Mouse (Mus musculus) hindbrain, embryonic 11.5 days (tissue): ENCODE measurements around the gene Cdkn2b. TPM values are rescaled to one million over a fixed set of nuclear protein-coding genes. Genes with fewer than 3 reads are reported as not detected.

ENCODE experiments used
- ATAC-seq: fragments of 200-750 bp; cut with Nextera tagmentation; 2 replicates; pipeline ENCODE4 v1.8.0; 2017; ENCODE audit warnings: mild to moderate bottlenecking, moderate TSS enrichment, moderate library complexity; ENCODE audit not compliant: low FRiP score
- DNase-seq: peaks from one replicate; pipeline ENCODE4 v3.0.0-alpha.2; 2015; ENCODE audit warnings: low spot score
- H3K27ac ChIP-seq: fragments of 300-500 bp; sonication (generic); 2 replicates; pipeline ENCODE4 v1.5.1; 2014; ENCODE audit warnings: mild to moderate bottlenecking, low read depth, low read length
- H3K27me3 ChIP-seq: fragments of 300-500 bp; sonication (generic); 2 replicates; pipeline ENCODE4 v1.6.1; 2014; ENCODE audit warnings: mild to moderate bottlenecking, low read length, moderate library complexity, mixed read lengths; ENCODE audit not compliant: control insufficient read depth, insufficient read depth
- H3K36me3 ChIP-seq: fragments of 300-500 bp; sonication (generic); 2 replicates; pipeline ENCODE4 v1.6.1; 2014; ENCODE audit warnings: mild to moderate bottlenecking, low read length, moderate library complexity, mixed read lengths; ENCODE audit not compliant: control insufficient read depth, insufficient read depth
- H3K4me1 ChIP-seq: fragments of 300-500 bp; sonication (generic); replicated peaks from 2 replicates; pipeline ENCODE4 v1.6.1; 2014; ENCODE audit warnings: low read length, mixed read lengths; ENCODE audit not compliant: control insufficient read depth, insufficient read depth
- H3K4me2 ChIP-seq: fragments of 300-500 bp; sonication (generic); replicated peaks from 2 replicates; pipeline ENCODE4 v1.6.1; 2014; ENCODE audit warnings: mild to moderate bottlenecking, low read depth, low read length
- H3K4me3 ChIP-seq: fragments of 300-500 bp; sonication (generic); 2 replicates; pipeline ENCODE4 v1.5.1; 2014; ENCODE audit warnings: low read depth, low read length
- H3K9ac ChIP-seq: fragments of 300-500 bp; sonication (generic); 2 replicates; pipeline ENCODE4 v1.6.1; 2014; ENCODE audit warnings: low read depth, low read length
- H3K9me3 ChIP-seq: fragments of 300-500 bp; sonication (generic); 2 replicates; pipeline ENCODE4 v1.6.1; 2016; ENCODE audit warnings: low read length; ENCODE audit not compliant: control insufficient read depth
- whole genome bisulfite sequencing: fragments of 180-500 bp; shearing (Covaris S2); extraction: QIAGEN DNeasy Blood & Tissue Kit; methylation state at CpG from one replicate; pipeline ENCODE4 v1.1.7; 2014; 5-methylcytosine and 5-hydroxymethylcytosine counted together
- polyA plus RNA-seq: library from polyadenylated mRNA; unstranded; fragments of >200 nt; fragmentation: Nextera tagmentation; extraction: Ambion mirVana; gene quantifications from 2 replicates; pipeline ENCODE4 v1.2.1, GENCODE M21; 2014

Cdkn2b gene
- 1.1 and 1.4 TPM in 2 replicates for polyA plus RNA-seq

GRCm38 (mm10) chr4:89310491-89311254 lies at the start of gene Cdkn2b:
Cdkn2b (minus strand) TSS chr4:89311039.
- Histone ChIP-seq H3K27ac (no peak within 1 kb of the TSS), H3K4me1 (no peaks in the 10 kb centered on the region; the same call in 1 of the 2 replicates), H3K9ac (peak within 1 kb of the TSS; percentile 12; the same call in 1 of the 2 replicates), H3K4me2 (peak within 1 kb of the TSS; percentile 74), H3K36me3 (no peaks in the 10 kb centered on the region), H3K27me3 (peaks cover 60% of the 10 kb centered on the region), H3K9me3 (no peaks in the 10 kb centered on the region), H3K4me3 (peak within 1 kb of the TSS; percentile 54)
- peak; percentile 96 for ATAC-seq
- under 1% methylated on average over 50 of the region's 61 CpGs for WGBS
- DNase-seq = peak; percentile 91

- Histone ChIP-seq H3K27ac (no peak overlapping the region), H3K4me1 (no peaks in the 10 kb centered on the region), H3K9ac (no peak overlapping the region), H3K4me3 (no peak overlapping the region), H3K36me3 (no peaks in the 10 kb centered on the region), H3K27me3 (no peaks in the 10 kb centered on the region), H3K9me3 (no peaks in the 10 kb centered on the region), H3K4me2 (no peak overlapping the region)
- WGBS = 73% methylated on average over 3 of the region's 3 CpGs
- ATAC-seq (no peak), DNase-seq (no peak)
These were observed 49.5 kb upstream of the Cdkn2b start for GRCm38 (mm10) chr4:89360349-89360748.

- Histone ChIP-seq H3K27ac (no peak overlapping the region), H3K9ac (no peak overlapping the region), H3K36me3 (no peaks in the 10 kb centered on the region), H3K4me1 (no peaks in the 10 kb centered on the region), H3K9me3 (no peaks in the 10 kb centered on the region), H3K27me3 (no peaks in the 10 kb centered on the region), H3K4me3 (no peak overlapping the region), H3K4me2 (no peak overlapping the region)
- ATAC-seq = no peak
- WGBS = 91% methylated on average over 6 of the region's 6 CpGs
- no peak for DNase-seq
These were observed 48.7 kb upstream of the Cdkn2b start for GRCm38 (mm10) chr4:89359506-89359905.

DNA sequence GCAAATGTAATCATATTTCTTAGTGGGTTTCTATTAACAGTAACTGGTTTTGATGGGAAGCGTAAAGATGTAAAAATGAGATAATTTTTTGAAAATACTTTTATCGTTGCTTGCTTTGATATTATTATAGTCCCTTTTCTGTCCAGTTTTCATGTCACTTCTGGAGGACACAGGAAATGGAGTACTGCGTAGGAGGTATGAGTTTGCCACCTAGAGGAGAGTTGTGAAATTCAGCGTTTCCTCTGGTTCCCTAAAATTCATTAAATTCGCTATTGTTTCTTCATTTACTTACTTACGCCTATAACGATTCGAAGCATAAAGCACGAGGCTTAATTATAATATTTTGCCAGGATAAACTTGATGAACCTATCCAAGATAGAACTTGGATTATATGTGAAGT lies 43.1 kb upstream of the Cdkn2b start:
- H3K4me2 ChIP-seq = no peak overlapping the region
- ATAC-seq = no peak
- H3K27me3 ChIP-seq = no peaks in the 10 kb centered on the region
- no peaks in the 10 kb centered on the region for H3K9me3 ChIP-seq
- no peak for DNase-seq
- no peaks in the 10 kb centered on the region for H3K4me1 ChIP-seq
- H3K9ac ChIP-seq = no peak overlapping the region
- H3K4me3 ChIP-seq = no peak overlapping the region
- WGBS = 56% methylated on average over 9 of the region's 9 CpGs
- no peaks in the 10 kb centered on the region for H3K36me3 ChIP-seq
- no peak overlapping the region for H3K27ac ChIP-seq

- WGBS = 92% methylated on average over 3 of the region's 3 CpGs
- Histone ChIP-seq H3K4me2 (no peak overlapping the region), H3K4me1 (no peaks in the 10 kb centered on the region), H3K27ac (no peak overlapping the region), H3K9ac (no peak overlapping the region), H3K4me3 (no peak overlapping the region), H3K36me3 (no peaks in the 10 kb centered on the region), H3K27me3 (no peaks in the 10 kb centered on the region), H3K9me3 (no peaks in the 10 kb centered on the region)
- no peak for DNase-seq
- no peak for ATAC-seq
These were observed 42.3 kb upstream of the Cdkn2b start for GRCm38 (mm10) chr4:89353071-89353582.

DNA sequence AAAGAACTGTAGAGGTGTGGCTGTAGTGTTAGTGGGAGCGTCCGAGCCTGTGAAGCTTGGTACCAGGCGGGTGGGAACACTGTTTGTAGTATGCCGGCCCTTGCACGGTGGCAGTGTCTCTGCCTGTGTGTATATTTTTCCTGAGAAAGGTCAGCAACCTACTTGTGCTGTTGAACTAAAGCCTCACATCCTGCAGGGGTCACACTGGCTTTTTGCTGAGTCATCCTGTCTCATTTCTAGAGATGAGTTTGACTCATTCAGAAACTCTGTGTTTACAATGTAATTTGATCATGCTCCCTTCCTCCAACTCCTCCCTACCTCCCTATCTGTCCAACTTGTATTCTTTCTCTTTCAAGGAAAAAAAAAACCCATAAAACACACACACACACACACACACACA lies 40.6 kb upstream of the Cdkn2b start:
- DNase-seq (no peak), ATAC-seq (no peak)
- no peaks in the 10 kb centered on the region for H3K27me3 ChIP-seq
- H3K4me3 ChIP-seq = no peak overlapping the region
- WGBS = 53% methylated on average over 5 of the region's 5 CpGs
- no peaks in the 10 kb centered on the region for H3K9me3 ChIP-seq
- H3K9ac ChIP-seq = no peak overlapping the region
- no peak overlapping the region for H3K4me2 ChIP-seq
- H3K4me1 ChIP-seq = no peaks in the 10 kb centered on the region
- no peaks in the 10 kb centered on the region for H3K36me3 ChIP-seq
- H3K27ac ChIP-seq = no peak overlapping the region

GRCm38 (mm10) chr4:89350938-89351451 lies 40.2 kb upstream of the Cdkn2b start:
- no peaks in the 10 kb centered on the region for H3K4me1 ChIP-seq
- no peak overlapping the region for H3K27ac ChIP-seq
- H3K27me3 ChIP-seq = no peaks in the 10 kb centered on the region
- 76% methylated on average over 6 of the region's 6 CpGs for WGBS
- H3K9ac ChIP-seq = no peak overlapping the region
- no peaks in the 10 kb centered on the region for H3K9me3 ChIP-seq
- no peak for ATAC-seq
- no peak for DNase-seq
- no peaks in the 10 kb centered on the region for H3K36me3 ChIP-seq
- no peak overlapping the region for H3K4me3 ChIP-seq
- H3K4me2 ChIP-seq = no peak overlapping the region

GRCm38 (mm10) chr4:89350391-89350790 lies 39.6 kb upstream of the Cdkn2b start:
- Histone ChIP-seq H3K9me3 (no peaks in the 10 kb centered on the region), H3K4me2 (no peak overlapping the region), H3K9ac (no peak overlapping the region), H3K4me1 (no peaks in the 10 kb centered on the region), H3K36me3 (no peaks in the 10 kb centered on the region), H3K27ac (no peak overlapping the region), H3K27me3 (no peaks in the 10 kb centered on the region), H3K4me3 (no peak overlapping the region)
- DNase-seq (no peak), ATAC-seq (no peak)
- WGBS = 67% methylated on average over 9 of the region's 9 CpGs

- no peaks in the 10 kb centered on the region for H3K27me3 ChIP-seq
- ATAC-seq (no peak), DNase-seq (no peak)
- H3K27ac ChIP-seq = no peak overlapping the region
- H3K4me1 ChIP-seq = no peaks in the 10 kb centered on the region
- no peak overlapping the region for H3K4me2 ChIP-seq
- 66% methylated on average over 5 of the region's 5 CpGs for WGBS
- no peaks in the 10 kb centered on the region for H3K9me3 ChIP-seq
- H3K36me3 ChIP-seq = no peaks in the 10 kb centered on the region
- no peak overlapping the region for H3K4me3 ChIP-seq
- H3K9ac ChIP-seq = no peak overlapping the region
These were observed 38.0 kb upstream of the Cdkn2b start for GRCm38 (mm10) chr4:89348842-89349241.
